Mouse (Mus musculus) C2C12 (cell line): ENCODE measurements around the gene Spats2l.

Experiments used
- CTCF ChIP-seq: IDR thresholded peaks from one replicate; pipeline ENCODE4 v1.5.1; 2011; ENCODE audit not compliant: control insufficient read depth, insufficient read depth, insufficient read length
- MAX ChIP-seq: IDR thresholded peaks from one replicate; pipeline ENCODE4 v1.6.1; 2011; ENCODE audit warnings: mild to moderate bottlenecking, control low read depth
- MYOD1 ChIP-seq: IDR thresholded peaks from one replicate; pipeline ENCODE4 v1.6.1; 2011; ENCODE audit warnings: low read depth; ENCODE audit not compliant: control insufficient read depth, insufficient read length
- MYOG ChIP-seq: IDR thresholded peaks from one replicate; pipeline ENCODE4 v1.6.1; 2011; ENCODE audit not compliant: control insufficient read depth, insufficient read length; ENCODE audit errors: extremely low read depth
- USF1 ChIP-seq: IDR thresholded peaks from one replicate; pipeline ENCODE4 v1.6.1; 2011; ENCODE audit warnings: low read depth, mild to moderate bottlenecking, control low read depth, moderate library complexity

GRCm38 (mm10) chr1:57835128-57835527 lies 61.2 kb downstream of the Spats2l start:
- TF ChIP-seq CTCF (no peak), MYOD1 (no peak), MYOG (no peak), MAX (no peak), USF1 (no peak)
